Mouse (Mus musculus) liver, embryonic 12.5 days (tissue): Measurements from ENCODE around the gene Olfr314. TPM values are rescaled to one million over a fixed set of nuclear protein-coding genes. Genes with fewer than 3 reads are reported as not detected.
"Not testable (repeated sequence)": the region's sequence is repeated elsewhere in the genome, so short reads cannot be mapped to it uniquely, and the experiment has no call there.

Experiments used
- ATAC-seq: fragments of 200-750 bp; cut with Nextera tagmentation; 2 replicates; pipeline ENCODE4 v1.8.0; 2017; ENCODE audit warnings: moderate number of reproducible peaks, mild to moderate bottlenecking, moderate library complexity
- H3K27ac ChIP-seq: fragments of 300-500 bp; sonication (generic); 2 replicates; pipeline ENCODE4 v1.5.1; 2016; ENCODE audit warnings: mild to moderate bottlenecking
- H3K27me3 ChIP-seq: fragments of 300-500 bp; sonication (generic); replicated peaks from 2 replicates; pipeline ENCODE4 v1.6.1; 2016; ENCODE audit warnings: mild to moderate bottlenecking, moderate library complexity
- H3K36me3 ChIP-seq: fragments of 300-500 bp; sonication (generic); 2 replicates; pipeline ENCODE4 v1.6.1; 2016; ENCODE audit warnings: mild to moderate bottlenecking, moderate library complexity
- H3K4me1 ChIP-seq: fragments of 300-500 bp; sonication (generic); 2 replicates; pipeline ENCODE4 v1.6.1; 2016
- H3K4me2 ChIP-seq: fragments of 300-500 bp; sonication (generic); 2 replicates; pipeline ENCODE4 v1.6.1; 2016; ENCODE audit warnings: mild to moderate bottlenecking, moderate library complexity
- H3K4me3 ChIP-seq: fragments of 300-500 bp; sonication (generic); 2 replicates; pipeline ENCODE4 v1.5.1; 2016; ENCODE audit warnings: mild to moderate bottlenecking, moderate library complexity
- H3K9ac ChIP-seq: fragments of 300-500 bp; sonication (generic); 2 replicates; pipeline ENCODE4 v1.6.1; 2016; ENCODE audit warnings: mild to moderate bottlenecking, moderate library complexity
- H3K9me3 ChIP-seq: fragments of 300-500 bp; sonication (generic); replicated peaks from 2 replicates; pipeline ENCODE4 v1.6.1; 2016; ENCODE audit warnings: mild to moderate bottlenecking, moderate library complexity
- WGBS: fragments of 180-500 bp; shearing (Covaris S2); methylation state at CpG from one replicate; pipeline ENCODE4 v1.1.7; 2016; ENCODE audit not compliant: insufficient replicate concordance; 5-methylcytosine and 5-hydroxymethylcytosine counted together
- polyA plus RNA-seq: library from polyadenylated mRNA; unstranded; fragments of >200 nt; fragmentation: Nextera tagmentation; extraction: Ambion mirVana; gene quantifications from 2 replicates; pipeline ENCODE4 v1.2.1, GENCODE M21; 2016

Gene Olfr314
- polyA plus RNA-seq, 1 experiment from 2014 or later, result not detected

DNA sequence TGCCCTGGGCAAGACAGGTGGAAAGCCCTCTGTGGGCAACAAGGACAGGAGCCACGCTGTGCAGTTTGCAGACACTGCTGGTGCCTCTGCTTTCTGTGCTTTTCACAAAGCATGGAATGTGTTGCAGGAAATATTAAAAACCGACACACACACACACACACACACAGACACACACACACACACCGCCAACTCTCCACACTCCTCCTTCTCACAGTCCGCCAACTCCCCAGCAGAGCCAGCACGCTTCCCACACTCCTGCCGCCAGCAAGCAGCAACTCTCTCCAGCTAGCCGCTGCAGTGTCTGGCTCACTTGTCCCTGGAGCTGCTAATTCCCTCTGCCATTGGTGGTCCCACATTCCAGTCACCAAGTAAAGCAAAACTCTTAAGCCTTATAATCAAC lies 14.1 kb downstream of the Olfr314 start:
- Histone ChIP-seq H3K4me2 (no peak overlapping the region), H3K9ac (no peak overlapping the region), H3K27ac (no peak overlapping the region), H3K4me1 (no peaks in the 10 kb centered on the region), H3K9me3 (no peaks in the 10 kb centered on the region), H3K4me3 (no peak overlapping the region), H3K27me3 (no peaks in the 10 kb centered on the region), H3K36me3 (no peaks in the 10 kb centered on the region)
- WGBS, result 63% methylated on average over 7 of the region's 7 CpGs
- ATAC-seq, result no peak

DNA sequence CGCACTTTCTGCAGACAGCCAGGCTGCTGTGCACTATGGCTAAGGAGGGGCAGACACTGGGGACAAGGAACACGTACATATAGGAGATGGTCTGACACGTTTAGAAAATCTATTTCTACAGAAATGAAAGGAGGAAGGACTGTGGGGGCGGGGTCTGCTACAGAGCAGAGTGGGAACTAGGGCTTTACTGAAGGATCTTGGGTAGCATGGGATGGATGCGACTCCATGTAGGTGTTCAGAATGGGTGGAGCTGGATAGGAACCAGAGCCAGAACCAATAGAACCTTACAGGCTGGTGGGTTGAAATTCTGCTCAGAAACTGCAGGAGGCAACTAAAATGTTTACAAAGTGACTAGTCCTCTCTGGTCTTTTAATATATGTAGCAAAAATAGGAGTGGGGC lies 17.0 kb downstream of the Olfr314 start:
- 57% methylated on average over 5 of the region's 5 CpGs for WGBS
- H3K36me3 ChIP-seq, result no peaks in the 10 kb centered on the region
- H3K27ac ChIP-seq, result no peak overlapping the region
- H3K4me1 ChIP-seq, result no peaks in the 10 kb centered on the region
- H3K9me3 ChIP-seq, result no peaks in the 10 kb centered on the region
- ATAC-seq, result no peak
- H3K9ac ChIP-seq, result no peak overlapping the region
- no peaks in the 10 kb centered on the region for H3K27me3 ChIP-seq
- H3K4me2 ChIP-seq, result no peak overlapping the region
- H3K4me3 ChIP-seq, result no peak overlapping the region

DNA sequence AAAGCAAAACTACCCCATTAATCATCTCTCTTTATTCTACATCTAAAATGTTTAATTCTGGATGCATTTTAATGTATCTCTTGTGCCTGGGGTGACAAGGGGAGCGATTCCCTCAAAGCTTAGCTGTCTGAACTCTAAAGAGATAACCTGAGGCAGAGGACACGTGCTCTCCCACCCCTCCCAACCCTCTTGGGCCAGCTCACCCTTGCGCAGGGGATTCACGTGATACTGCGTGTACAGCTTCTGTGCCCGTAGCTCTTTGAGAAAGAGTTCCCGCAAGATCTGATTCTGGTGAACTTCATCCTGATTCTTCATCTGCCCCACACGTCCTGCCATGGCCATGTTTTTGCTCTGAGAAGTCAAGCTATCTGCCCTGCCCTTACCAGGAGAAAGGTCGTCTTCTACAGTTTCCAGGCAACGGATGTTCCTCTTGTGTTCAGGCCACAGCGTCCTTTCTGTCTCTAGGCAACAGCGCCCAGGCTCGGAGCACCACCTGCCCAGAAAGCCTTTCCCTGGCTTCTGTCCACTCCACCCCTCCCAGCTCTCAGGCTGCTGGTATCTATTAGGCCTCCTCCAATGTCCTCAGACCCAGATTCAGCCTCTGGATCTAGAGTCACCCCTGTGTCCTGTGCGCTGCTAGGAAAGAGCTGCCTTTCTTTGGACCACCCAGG lies 18.9 kb downstream of the Olfr314 start, which contains the start of gene Fam183b:
Fam183b (minus strand) TSS at position 403 of the 671 bp plus-strand sequence.
- WGBS, result 42% methylated on average over 14 of the region's 14 CpGs
- Histone ChIP-seq H3K4me3 (no peak within 1 kb of the TSS), H3K4me2 (no peak within 1 kb of the TSS)

DNA sequence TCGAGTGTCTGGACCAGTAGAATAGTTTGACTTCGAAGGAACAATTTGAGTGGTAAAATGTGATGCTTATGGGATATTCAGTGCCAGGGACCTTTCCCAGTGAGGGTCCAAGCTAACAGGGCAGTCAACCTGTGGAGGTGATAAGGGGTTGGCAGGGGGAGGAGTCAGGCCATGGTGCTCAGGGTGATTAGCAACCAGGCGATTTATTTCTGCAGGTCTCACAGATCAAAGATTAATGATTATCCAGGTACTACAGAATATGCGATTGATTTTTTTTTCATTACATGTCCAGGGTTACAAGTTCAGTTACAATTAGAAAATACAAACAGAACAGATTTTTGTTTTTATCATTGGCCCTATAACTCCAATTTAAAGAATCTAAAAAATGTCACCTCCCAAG lies 21.1 kb downstream of the Olfr314 start:
- no peak for ATAC-seq
- H3K9ac ChIP-seq, result no peak overlapping the region
- H3K4me1 ChIP-seq, result 0 out of 2 replicates have a peak, but pooled peaks cover 4% of the 10 kb centered on the region
- no peak overlapping the region for H3K4me3 ChIP-seq
- 49% methylated on average over 4 of the region's 4 CpGs for WGBS
- no peaks in the 10 kb centered on the region for H3K36me3 ChIP-seq
- H3K4me2 ChIP-seq, result no peak overlapping the region
- no peaks in the 10 kb centered on the region for H3K27me3 ChIP-seq
- H3K27ac ChIP-seq, result no peak overlapping the region
- no peaks in the 10 kb centered on the region for H3K9me3 ChIP-seq

More for the DNA sequence above, 18.9 kb downstream of the Olfr314 start, which contains the start of gene Fam183b:
- no peaks in the 10 kb centered on the region for H3K36me3 ChIP-seq
- H3K4me1 ChIP-seq, result 0 out of 2 replicates have a peak, but pooled peaks cover 4% of the 10 kb centered on the region
- H3K27me3 ChIP-seq, result no peaks in the 10 kb centered on the region
- H3K27ac ChIP-seq, result no peak within 1 kb of the TSS
- no peak for ATAC-seq
- H3K9ac ChIP-seq, result no peak within 1 kb of the TSS
- no peaks in the 10 kb centered on the region for H3K9me3 ChIP-seq

DNA sequence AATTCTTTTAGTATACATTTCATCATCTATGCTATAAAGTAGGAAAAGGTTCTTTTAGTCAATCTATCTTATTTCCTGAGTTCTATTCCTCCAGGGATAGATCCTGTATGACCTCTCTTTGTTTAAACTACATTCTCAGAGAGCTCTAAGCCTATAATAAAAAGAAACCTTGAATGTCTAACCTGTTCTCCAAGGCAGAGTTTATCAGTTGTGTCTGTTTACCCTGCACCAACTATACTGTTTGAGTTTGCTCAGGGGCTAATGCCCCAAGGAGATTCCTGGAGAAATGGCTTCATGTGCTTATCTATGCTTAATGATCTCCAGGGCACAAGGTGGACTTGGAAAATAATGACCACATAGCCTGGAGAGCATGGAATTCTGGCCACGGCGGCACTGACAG lies 21.6 kb downstream of the Olfr314 start:
- Histone ChIP-seq H3K9me3 (no peaks in the 10 kb centered on the region), H3K27me3 (no peaks in the 10 kb centered on the region), H3K4me1 (0 out of 2 replicates have a peak, but pooled peaks cover 4% of the 10 kb centered on the region), H3K4me2 (no peak overlapping the region), H3K9ac (no peak overlapping the region), H3K27ac (no peak overlapping the region), H3K4me3 (no peak overlapping the region), H3K36me3 (no peaks in the 10 kb centered on the region)
- ATAC-seq, result no peak
- WGBS, result 70% methylated on average over 2 of the region's 2 CpGs

DNA sequence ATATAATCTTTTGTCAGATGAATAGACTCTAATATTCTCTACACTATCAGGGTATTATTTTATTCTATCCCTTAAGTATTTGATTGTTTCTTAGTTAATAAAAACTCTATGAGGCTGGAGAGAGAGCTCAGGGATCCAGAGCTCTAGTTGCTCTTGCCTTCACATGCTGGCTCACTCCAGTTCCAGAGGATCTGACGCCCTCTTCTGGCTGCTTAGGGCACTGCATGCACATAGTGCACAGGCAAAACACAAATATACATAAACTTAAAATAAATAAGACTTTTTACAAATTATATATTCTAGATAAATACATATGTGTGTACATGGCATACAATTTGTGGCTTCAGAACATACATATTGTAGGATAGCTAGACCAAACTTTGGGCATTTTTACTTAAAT lies 29.2 kb downstream of the Olfr314 start:
- Histone ChIP-seq H3K27ac (no peak overlapping the region), H3K4me2 (no peak overlapping the region), H3K27me3 (no peaks in the 10 kb centered on the region), H3K4me1 (no peaks in the 10 kb centered on the region), H3K9me3 (no peaks in the 10 kb centered on the region), H3K4me3 (no peak overlapping the region), H3K9ac (no peak overlapping the region), H3K36me3 (no peaks in the 10 kb centered on the region)
- no peak for ATAC-seq
- WGBS, result 0% methylated on average over 1 of the region's 1 CpGs

DNA sequence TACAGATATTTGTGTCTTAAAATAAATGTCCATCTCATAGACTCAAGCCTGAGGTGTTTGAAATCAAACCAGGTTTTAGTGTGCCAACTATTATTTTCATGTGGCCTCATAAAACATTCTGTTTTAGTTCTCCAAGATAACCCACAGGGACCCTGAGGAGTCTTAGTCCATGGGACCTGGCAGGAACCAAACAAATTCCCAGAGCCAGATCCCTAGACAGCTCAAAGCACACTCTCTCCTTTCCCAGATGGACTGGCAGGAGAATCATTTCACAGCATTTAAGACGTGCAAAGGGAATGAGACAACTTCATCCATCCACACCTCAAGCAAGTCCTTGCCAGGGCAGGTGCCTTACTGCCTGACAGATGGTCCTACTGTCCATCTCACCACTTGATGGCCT lies 31.9 kb downstream of the Olfr314 start, which contains the start of gene Olfr313:
Olfr313 (plus strand) TSS at position 301 of the 400 bp plus-strand sequence.
- not testable (repeated sequence) for H3K9ac ChIP-seq, H3K4me1 ChIP-seq, H3K4me3 ChIP-seq, H3K9me3 ChIP-seq, ATAC-seq, H3K27ac ChIP-seq, H3K27me3 ChIP-seq, H3K36me3 ChIP-seq, H3K4me2 ChIP-seq
- 50% methylated on average over 1 of the region's 1 CpGs for WGBS

DNA sequence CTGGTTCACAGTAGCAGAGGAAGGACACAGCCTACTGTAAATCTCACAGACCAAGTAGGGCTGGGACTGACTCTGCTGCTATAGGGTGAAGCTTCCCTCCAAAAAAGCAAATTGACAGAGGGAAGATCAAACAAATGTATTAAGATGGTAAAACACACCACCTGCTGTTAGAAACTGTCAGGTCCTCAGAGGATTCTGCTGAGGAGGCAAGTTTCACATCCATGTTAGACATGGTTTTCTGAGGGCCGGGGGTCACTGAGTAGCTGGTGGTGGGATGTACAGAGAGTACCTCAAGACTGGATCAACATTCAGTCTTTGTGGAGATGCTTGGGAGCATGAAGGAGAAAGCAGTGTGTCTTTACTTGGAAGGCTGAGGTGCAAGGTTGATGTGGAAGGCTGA lies 32.9 kb downstream of the Olfr314 start:
- no peaks in the 10 kb centered on the region for H3K4me1 ChIP-seq
- H3K4me2 ChIP-seq, result no peak overlapping the region
- H3K9me3 ChIP-seq, result no peaks in the 10 kb centered on the region
- no peak for ATAC-seq
- no peak overlapping the region for H3K27ac ChIP-seq
- no peak overlapping the region for H3K9ac ChIP-seq
- H3K36me3 ChIP-seq, result no peaks in the 10 kb centered on the region
- WGBS, result 65% methylated on average over 1 of the region's 1 CpGs
- H3K4me3 ChIP-seq, result no peak overlapping the region
- H3K27me3 ChIP-seq, result no peaks in the 10 kb centered on the region

DNA sequence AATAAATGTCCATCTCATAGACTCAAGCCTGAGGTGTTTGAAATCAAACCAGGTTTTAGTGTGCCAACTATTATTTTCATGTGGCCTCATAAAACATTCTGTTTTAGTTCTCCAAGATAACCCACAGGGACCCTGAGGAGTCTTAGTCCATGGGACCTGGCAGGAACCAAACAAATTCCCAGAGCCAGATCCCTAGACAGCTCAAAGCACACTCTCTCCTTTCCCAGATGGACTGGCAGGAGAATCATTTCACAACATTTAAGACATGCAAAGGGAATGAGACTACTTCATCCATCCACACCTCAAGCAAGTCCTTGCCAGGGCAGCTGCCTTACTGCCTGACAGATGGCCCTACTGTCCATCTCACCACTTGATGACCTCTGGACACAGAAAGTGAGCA lies 46.2 kb downstream of the Olfr314 start, which contains the start of gene Olfr312:
Olfr312 (plus strand) TSS at position 301 of the 400 bp plus-strand sequence.
- H3K36me3 ChIP-seq, H3K27me3 ChIP-seq, H3K4me1 ChIP-seq, H3K9me3 ChIP-seq, H3K4me2 ChIP-seq, ATAC-seq, H3K27ac ChIP-seq, H3K4me3 ChIP-seq, H3K9ac ChIP-seq: not testable (repeated sequence)

DNA sequence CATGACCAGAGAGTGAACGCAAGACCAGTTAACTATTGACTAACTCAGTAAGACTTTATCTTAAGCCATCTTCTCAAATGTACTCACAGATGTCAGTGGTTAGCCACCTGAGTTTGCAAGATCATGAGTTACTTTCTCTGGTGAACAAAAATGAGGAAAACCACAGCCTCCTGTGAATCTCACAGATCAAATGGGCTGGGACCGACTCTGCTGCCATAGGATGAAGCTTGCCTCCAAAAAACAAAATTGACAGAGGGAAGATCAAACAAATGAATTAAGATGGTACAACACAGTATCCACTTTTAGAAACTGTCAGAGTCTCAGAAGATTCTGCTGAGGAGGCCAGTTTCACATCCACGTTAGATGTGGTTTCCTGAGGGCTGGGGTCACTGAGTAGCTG lies 47.0 kb downstream of the Olfr314 start:
- 39% methylated on average over 3 of the region's 3 CpGs for WGBS
- Histone ChIP-seq H3K4me1 (no peaks in the 10 kb centered on the region), H3K27ac (no peak overlapping the region), H3K4me3 (no peak overlapping the region), H3K4me2 (no peak overlapping the region), H3K9ac (no peak overlapping the region), H3K36me3 (no peaks in the 10 kb centered on the region), H3K9me3 (no peaks in the 10 kb centered on the region), H3K27me3 (no peaks in the 10 kb centered on the region)
- no peak for ATAC-seq

DNA sequence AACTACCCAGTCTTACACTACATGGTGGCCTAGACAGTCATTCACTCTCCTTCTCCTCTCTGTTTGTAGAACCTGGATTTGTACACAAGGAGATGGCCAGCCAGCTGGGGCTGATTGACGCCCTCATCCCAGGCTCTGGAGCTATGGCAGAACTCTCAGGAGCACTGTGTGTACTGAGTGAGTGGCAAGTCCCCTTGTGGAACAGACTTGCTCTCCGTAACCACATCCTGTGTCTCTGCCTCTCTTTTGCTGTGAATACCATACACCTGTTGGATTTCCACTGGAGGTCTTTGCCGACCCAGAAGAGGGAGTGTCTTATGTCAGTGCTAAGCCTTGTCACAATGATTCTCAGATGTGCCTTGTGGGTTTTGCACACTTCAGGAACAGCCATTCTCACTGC lies 49.8 kb downstream of the Olfr314 start:
- not testable (repeated sequence) for H3K4me1 ChIP-seq, H3K36me3 ChIP-seq
- WGBS, result 54% methylated on average over 3 of the region's 3 CpGs

More for the DNA sequence above, 49.8 kb downstream of the Olfr314 start:
- H3K4me3 ChIP-seq, ATAC-seq, H3K27me3 ChIP-seq, H3K9ac ChIP-seq, H3K9me3 ChIP-seq, H3K4me2 ChIP-seq, H3K27ac ChIP-seq: not testable (repeated sequence)
